8 mouse cellular contexts compared by ENCODE assay signal in genomic region chr4:117181863-117182758, GRCm38 (mm10). TPM values are rescaled to one million over a fixed set of nuclear protein-coding genes. Genes with fewer than 3 reads are reported as not detected.
A peak's percentile ranks its signal among the peaks of the same experiment; 100 is the strongest.
DNase-seq lines count a peak whose midpoint lies in the region; ATAC-seq lines count a peak whose summit lies in the region.

Gene Kif2c (minus strand): TSS chr4:117182639.

- H3K27ac ChIP-seq in hindbrain, embryonic 16.5 days (ENCODE audit: low read depth, low read length) = peak within 1 kb of the TSS; percentile 65
- peak within 1 kb of the TSS; percentile 68 for H3K27ac ChIP-seq in macrophage

- ATAC-seq in hindbrain, embryonic 16.5 days = peak; percentile 99

- no peaks in the 10 kb centered on the region for H3K36me3 ChIP-seq in hindbrain, embryonic 16.5 days (ENCODE audit: control insufficient read depth, insufficient read depth, low read length)
- no peaks in the 10 kb centered on the region for H3K36me3 ChIP-seq in macrophage (ENCODE audit: inconsistent target)

- peak within 1 kb of the TSS; percentile 92 for H3K4me2 ChIP-seq in hindbrain, embryonic 16.5 days (ENCODE audit: low read length)

- H3K4me3 ChIP-seq in hindbrain, embryonic 16.5 days (ENCODE audit: low read length) = peak within 1 kb of the TSS; percentile 50
- peak within 1 kb of the TSS; percentile 91 for H3K4me3 ChIP-seq in macrophage (ENCODE audit: inconsistent target)

- H3K27me3 ChIP-seq in hindbrain, embryonic 16.5 days (replicated peaks; ENCODE audit: control insufficient read depth, insufficient read depth, low read length) = no peaks in the 10 kb centered on the region

- peak; percentile 95 for DNase-seq in R1 (ENCODE audit: low read depth, low spot score)
- DNase-seq in cerebellum, postnatal 25 days = peak; percentile 93 to 94
- peak; percentile 90 to 95 for DNase-seq in frontal cortex, postnatal 36 days (ENCODE audit: low spot score in 2 of 2)
- peak; percentile 92 to 93 for DNase-seq in left cerebral cortex, adult 18-20 months (ENCODE audit: low spot score in 2 of 2)
- peak; percentile 90 for DNase-seq in right cerebral cortex, adult 18-20 months
- peak; percentile 76 for DNase-seq in urinary bladder, postnatal 10 days (ENCODE audit: low spot score)

- peaks cover 26% of the 10 kb centered on the region for H3K79me2 ChIP-seq in macrophage (ENCODE audit: inconsistent target)

- peaks cover 6% of the 10 kb centered on the region for H3K4me1 ChIP-seq in hindbrain, embryonic 16.5 days (ENCODE audit: control insufficient read depth, insufficient read depth, low read depth, low read length)

- peak within 1 kb of the TSS; percentile 61 for H3K9ac ChIP-seq in hindbrain, embryonic 16.5 days (ENCODE audit: low read depth, low read length)

- no peaks in the 10 kb centered on the region for H3K9me3 ChIP-seq in hindbrain, embryonic 16.5 days (ENCODE audit: control insufficient read depth, low read length)

- 2% methylated on average over 40 of the region's 42 CpGs for WGBS in hindbrain, embryonic 16.5 days
- 2% methylated on average over 39 of the region's 42 CpGs for WGBS in macrophage (ENCODE audit: missing documents)

RNA-seq across cellular contexts. Expression of gene Kif2c, which starts in this region (rescaled TPM):
- polyA plus RNA-seq in hindbrain, embryonic 16.5 days (2015; fragmentation: Nextera tagmentation; extraction: Ambion mirVana) = 10.1 and 14.0 TPM in 2 replicates
- total RNA-seq in left cerebral cortex, adult 18-20 months (2021) = under 1 TPM in 1 of 2 experiments, not detected in 1; 0.16 TPM
- 10 to 100 TPM in 2 of 26 experiments, 1 to 10 TPM in 14, under 1 TPM in 8, not detected in 2; 0.30 to 12.9 (median 1.6) TPM for total RNA-seq in macrophage (2018; cell fraction: chromatin; rRNA removed)
- total RNA-seq in macrophage (2018; cell fraction: cytosol; rRNA removed) = 1 to 10 TPM in 12 of 26 experiments, under 1 TPM in 14; 0.27 to 3.4 (median 0.82) TPM
- total RNA-seq in macrophage (2018; cell fraction: nucleus; rRNA removed) = 1 to 10 TPM in 10 of 26 experiments, under 1 TPM in 14, not detected in 2; 0.25 to 7.8 (median 0.80) TPM
- polyA plus RNA-seq in macrophage (2018) = 0.26 to 3.5 TPM (median 2.9 TPM) in 3 replicates

Comparison
In these comparisons a context has a peak if more than half of its experiments do, and no peak if none do; other contexts are left out.
1. Peak in every context shown above with its lines: DNase-seq, ATAC-seq, H3K4me3 ChIP-seq and H3K27ac ChIP-seq.
2. Peak in DNase-seq in left cerebral cortex, adult 18-20 months; RNA of the gene not detected or under 1 TPM.